Mouse (Mus musculus): Measurements from ENCODE around the gene Satb1.
A peak's percentile ranks its signal among the peaks of the same experiment; 100 is the strongest.

Satb1 gene

DNA sequence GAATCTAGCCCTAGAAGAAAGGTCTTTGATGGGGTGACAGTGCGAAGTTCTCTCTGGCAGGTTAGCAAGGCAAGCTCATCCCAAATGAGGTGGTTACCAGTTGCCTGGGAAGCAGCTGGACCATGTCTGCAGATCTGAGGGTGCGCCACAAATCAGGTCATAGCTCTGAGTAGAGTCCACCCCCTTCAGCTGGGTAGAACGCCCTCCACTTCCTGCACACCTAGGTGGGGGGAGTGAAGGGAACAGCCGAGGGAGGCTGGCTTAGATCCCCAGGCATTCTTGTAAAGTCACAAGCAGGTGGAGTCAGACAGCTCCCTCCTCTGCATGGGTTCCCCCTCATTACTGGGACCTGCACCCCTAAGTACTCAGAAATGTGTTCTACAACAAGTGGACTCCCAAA is 6.6 kb downstream of the Satb1 start:
- peak; percentile 68 for ATAC-seq (ENCODE audit: low TSS enrichment)

DNA sequence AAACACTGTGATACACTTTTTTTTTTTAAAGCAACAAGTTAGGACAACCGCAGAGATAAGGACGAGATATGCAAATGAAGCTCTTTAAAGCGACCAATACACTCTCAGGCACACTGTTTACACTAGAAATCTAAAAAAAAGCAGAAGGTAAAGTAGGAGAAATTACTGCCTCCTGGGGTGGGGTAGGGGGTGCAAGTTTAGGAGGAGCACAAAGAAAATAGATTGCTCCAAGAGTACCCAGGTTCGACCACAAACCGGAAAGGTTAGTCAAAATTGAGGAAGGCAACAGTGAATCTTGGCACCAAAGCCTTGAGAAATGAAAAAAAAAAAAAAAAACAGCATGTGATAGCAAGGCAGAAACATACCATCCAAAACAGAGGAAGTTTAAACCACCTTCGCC is 18.8 kb downstream of the Satb1 start:
- ATAC-seq (ENCODE audit: low TSS enrichment) = no peak

DNA sequence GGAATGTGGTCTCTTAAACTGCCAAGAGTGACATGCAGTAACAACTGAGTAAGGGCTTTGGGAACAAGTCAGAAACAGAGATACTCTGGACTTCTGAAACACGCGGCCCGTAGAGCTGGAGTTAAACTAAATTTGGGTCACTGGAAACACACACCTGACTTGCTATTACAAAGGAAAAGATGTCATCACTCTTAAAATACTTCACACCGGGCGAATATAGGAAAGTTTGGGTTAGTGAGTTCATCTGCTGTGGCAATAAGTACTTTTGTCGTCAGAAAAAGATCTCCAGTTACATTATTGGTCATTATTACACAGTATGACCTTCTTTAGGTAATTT is 19.3 kb downstream of the Satb1 start:
- no peak for ATAC-seq (ENCODE audit: low TSS enrichment)

DNA sequence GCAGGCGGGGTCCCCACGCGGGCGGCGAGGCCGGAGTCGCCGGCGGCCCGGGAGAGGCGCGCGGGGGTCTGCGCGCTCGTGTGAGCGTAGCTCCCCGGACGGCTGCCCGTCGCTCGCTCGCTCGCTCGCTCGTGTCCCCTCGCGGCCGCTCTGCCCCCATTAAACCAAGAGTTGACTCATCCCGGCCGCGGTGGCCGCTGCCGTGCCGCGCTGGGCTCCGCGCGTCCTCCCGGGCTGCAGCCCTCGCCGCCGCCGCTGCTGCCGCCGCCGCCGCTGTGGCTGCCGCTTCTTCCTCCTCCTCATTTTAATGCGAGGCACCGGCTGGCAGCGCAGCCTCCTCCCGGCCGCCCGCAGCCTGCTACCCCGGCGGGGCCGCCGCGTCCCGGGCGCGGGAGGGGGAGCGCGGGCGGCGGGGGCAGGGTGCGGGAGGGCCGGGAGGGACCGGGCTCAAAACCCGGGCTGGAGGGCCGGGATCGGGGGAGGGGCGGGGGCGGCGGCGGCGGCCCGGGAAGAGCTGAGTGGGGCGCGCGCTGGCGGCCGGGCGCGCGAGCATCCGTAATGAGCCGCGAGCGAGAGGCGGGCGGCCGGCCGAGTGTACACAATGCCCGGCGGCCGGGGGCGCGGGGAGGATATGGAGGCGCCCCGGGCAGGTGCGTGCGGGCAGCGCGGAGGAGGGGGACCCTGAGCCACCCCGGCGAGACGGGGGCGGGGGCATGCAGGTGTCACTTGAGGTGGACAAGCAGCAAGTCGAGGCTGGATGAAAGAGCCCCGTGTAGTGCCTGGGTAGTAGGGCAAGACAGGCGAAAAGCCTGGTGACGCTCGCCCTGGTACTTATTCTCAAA is 19.9 kb downstream of the Satb1 start:
- peak; percentile 41 for ATAC-seq (ENCODE audit: low TSS enrichment)

DNA sequence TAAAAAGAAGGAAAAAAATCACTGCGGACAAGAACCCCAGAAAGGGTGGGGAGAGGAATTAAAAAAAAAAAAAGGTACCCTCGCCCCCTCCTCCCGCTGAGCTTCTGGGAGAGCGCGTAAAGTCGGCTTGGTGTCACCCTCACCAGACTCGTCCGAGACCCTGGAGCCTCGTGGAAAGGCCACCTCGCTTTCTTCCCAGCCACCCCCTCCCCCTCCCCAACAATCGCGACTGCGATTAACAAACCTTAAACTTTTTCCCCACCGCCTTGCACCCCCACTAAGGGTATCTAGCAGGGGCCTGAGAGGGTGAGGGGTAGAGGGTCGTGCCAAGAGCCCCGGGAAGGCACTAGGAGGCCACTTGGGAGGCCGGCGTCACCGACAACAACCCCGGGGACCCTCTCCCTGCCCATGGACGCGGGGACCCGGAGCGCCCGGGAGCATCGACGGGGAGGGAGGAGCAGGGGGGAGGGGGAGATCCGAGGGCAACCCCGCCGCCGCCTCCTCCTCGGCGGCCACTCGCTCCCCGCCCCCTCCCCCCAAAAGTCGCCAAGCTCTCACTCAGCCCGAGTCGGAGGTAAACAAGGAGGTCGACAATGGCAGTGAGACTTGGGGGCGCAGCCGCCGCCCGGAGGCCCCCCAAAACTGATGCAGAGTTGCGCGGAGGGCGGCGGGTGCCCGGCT is 20.7 kb downstream of the Satb1 start:
- ATAC-seq (ENCODE audit: low TSS enrichment) = 0 out of 2 replicates have a peak, but pooled peaks have one; percentile 5

DNA sequence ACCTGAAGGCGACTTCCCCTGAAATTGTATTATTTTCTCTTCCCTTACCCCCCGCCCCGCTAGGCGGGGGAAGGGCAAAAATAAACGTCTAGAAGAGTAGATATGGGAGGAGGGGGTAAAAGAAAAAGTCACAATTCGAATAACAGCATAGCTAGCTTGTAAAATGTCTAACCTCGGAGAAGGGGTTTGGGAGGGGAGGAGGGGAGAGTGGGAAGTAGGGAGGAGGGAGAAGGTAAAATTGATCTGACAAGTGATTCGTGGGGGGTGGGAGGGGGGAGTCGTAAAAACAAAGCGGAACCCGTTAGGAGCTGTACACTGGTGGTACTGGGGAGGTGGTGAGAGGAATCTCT is 21.2 kb downstream of the Satb1 start:
- ATAC-seq (ENCODE audit: low TSS enrichment) = no peak

DNA sequence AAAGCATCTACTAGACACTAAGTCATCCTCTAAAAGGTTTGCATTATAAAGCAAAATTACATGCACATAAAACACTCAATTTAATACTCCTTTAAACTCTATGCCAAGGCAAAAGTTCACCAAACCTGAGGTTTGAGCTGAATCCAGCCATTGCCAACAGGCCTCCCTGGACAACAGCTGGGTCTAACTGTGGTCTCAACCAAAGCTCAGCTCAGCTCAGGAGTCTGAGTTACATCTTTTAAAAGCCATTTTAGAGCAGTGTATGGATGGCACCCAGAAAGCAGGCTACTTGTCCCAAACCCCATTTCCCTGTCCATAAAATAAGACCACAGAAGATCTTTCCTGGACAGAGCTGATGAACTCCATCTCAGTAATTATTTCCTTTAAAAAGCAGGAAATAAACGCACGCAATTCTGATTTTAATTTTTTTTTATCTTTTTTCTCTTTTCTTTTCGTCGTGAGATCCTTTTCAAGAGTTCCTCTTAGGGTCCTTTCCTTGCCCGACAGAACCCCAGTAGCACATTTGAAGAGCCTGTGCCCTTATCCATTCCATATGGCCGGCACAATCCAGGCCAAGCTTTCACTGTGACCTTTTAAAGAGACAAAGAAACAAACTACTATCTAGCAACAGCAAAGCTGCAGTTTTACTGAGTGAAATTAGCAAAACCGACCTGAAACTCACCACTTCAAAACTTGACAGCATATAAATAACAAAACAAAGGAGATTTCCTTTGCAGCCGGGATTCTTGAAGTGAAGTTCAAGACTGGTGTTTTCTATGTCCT is 21.8 kb downstream of the Satb1 start:
- ATAC-seq (ENCODE audit: low TSS enrichment) = no peak

DNA sequence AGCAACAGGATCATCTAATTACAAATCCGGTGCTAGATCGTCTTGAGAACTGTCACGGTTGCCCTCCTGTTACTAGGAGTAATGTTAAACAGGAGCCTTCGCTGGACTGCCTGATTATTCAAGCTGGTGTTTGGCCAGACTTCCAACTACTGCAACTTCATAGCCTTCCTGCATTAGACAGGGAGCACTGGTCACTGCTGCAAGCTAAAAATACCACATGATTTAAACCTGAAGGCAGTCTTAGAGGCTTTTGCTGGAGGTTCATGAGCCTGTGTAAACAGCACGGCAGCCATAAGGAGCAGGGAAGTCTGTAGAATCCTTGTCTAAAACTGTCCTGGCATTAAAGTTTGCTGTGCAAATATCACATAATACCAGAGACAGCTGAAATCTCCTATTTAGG is 25.7 kb downstream of the Satb1 start:
- 0 out of 2 replicates have a peak, but pooled peaks have one; percentile 1 for ATAC-seq (ENCODE audit: low TSS enrichment)

DNA sequence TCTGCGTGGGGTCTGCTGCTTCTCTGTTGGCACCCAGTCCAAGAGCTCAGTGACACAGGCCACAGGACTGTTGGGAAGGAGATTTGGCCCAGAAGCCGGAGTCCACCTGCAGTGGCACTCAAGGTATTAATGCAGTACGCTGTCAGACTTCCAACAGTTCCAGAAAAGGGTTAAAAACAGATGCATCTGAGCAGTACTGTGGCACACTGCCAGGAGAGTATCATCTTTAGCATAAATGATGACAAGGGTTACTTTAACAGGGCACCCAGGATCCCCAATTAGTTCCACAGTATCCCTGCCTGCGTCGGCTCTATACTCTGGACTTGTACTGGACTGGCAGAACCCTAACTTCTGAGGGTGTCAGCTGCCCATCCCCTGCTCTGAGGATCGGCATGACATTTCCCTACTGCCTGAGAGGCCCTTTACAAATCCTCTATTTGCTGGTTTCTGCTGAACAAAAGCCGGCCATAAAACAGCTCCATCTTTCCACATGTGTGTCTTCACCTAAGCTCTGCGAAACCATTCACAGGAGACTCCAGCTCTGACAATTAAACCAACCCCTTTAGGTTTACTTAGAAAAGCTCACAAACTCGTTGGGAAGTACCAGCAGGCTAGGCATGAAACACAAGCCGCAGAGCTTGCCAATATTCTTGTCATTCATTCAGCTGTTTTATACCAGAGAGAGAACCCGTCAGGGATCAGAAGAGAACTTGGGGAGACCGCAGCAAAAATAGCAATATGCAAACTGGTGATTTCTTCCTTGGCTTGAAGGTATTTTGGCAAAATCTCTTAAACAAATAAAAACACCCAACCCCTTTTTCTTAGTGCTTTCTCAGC is 26.7 kb downstream of the Satb1 start:
- ATAC-seq (ENCODE audit: low TSS enrichment) = peak; percentile 22

DNA sequence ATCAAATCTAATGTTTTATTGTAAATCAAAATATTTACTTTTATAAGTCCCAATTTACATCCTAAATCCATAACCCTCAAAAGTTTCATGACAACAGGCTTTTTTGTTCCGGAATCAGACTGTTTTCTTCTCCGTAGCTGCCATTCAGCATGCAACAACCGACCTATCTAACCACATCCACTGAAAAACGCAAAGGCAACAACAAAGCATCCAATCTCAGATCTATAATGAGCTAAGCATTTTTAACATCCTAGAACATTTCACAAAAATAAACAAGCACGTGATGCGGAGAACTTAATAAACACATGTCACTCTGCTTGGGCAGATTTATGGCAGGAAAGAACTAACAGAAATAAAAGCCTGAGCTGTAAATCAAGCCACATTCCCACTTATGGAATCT is 32.9 kb downstream of the Satb1 start:
- no peak for ATAC-seq (ENCODE audit: low TSS enrichment)

DNA sequence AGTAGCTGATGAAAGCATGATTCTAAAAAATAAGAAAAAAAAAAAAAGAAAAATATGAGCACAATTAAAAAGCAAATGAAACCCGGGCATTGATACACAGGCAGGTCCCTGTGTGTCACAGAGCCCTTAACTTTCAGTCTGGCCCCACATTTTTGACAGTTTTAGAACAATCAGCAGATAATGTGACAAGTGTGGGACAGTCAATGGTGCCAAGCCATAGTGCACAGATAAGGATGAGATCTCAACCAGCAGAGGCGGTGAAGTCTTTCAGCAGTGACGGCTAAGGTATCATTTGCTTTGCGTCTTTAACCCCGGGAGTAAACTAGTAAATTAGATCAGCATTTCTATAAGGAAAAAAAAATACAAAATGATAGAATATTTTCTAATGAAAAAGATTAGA is 36.6 kb downstream of the Satb1 start:
- no peak for ATAC-seq (ENCODE audit: low TSS enrichment)

DNA sequence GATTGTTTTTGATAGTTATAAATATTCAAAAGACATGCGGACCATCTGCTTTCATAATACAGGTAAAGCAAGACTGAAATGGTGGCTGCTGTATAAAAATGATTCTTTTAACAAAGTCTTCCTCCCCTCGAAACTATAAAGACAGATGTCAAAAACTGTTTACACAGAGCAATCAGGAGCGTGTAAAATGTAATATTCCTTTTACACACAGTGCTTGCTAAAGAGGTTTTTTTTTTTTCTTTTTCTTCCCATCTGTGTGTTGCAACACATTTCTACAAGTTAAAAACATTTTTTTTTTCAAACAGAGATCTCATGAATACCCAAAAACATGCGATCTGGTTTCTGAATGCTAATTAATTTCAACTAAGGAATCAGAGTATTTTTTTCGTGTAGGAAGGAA is 41.9 kb downstream of the Satb1 start:
- ATAC-seq (ENCODE audit: low TSS enrichment) = no peak

DNA sequence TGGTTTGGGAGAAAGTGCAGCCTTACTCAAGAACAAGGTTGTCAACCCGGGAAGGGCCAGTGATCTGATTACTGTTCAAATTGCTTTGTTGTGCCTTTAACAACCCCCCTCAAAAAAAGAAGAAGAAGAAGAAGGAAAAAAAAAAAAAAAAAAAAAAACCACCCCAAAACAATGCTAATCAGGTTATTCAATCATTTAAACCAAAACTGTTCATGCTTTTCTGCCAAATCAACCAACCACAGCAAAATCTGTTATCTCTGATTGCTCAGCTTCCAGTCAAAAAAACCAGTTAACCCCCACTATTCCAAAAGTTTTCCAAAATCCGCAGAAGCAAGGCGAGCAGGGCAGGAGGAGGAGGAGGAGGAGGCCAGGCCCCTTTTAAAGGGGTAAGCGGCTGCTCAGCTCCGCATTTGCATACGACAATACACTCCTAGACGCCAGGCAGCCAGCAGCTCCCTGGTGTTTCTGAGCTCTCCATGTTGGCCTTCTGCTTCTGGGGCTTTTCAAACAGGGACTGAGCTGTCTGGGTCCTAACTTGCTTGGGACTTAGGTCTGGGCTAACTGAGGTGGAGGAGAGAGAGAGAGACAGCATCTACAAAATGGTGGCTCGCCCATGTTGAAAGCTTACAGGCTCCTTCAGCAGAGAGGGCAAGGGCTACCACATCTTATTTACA is 42.6 kb downstream of the Satb1 start:
- ATAC-seq (ENCODE audit: low TSS enrichment) = no peak

DNA sequence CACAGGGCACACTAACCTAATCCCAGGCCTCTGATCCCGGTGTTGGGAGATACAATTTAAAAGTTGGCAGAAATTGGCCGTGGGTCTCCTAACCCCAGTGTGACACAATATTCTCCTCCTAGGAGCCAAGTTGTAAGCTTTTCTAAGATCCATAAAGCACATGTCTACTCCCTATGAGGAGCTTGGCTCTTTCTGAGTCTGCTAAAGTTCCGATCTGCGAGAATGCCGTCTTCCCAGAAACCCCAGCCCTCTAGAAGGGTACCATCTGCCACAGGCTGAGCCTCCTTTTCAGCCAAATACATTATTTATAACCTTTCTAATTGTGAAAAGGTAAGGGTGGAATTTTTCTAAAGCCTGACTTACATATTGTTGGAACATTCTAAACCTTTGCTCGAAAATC is 43.3 kb downstream of the Satb1 start:
- peak; percentile 59 for ATAC-seq (ENCODE audit: low TSS enrichment)

DNA sequence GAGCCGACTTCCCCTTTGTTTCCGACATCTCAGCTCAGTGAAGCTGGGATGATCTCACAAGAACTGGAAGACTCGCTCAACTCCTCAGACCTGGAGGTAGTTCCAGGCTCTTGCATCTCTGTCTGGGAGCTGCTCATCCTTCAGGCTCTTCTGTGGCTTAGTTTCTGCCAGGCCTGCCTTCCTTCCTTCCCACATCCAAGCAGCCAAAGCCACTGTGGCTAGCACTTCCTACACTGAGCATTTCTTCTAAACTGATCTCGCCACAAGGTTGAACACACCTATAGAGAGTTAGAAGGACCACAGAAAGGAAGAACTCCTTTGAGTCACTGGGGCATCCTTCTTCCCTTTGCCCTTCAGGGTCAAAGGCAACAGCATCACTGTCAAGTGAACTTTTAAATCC is 44.0 kb downstream of the Satb1 start:
- ATAC-seq (ENCODE audit: low TSS enrichment) = peak; percentile 45

DNA sequence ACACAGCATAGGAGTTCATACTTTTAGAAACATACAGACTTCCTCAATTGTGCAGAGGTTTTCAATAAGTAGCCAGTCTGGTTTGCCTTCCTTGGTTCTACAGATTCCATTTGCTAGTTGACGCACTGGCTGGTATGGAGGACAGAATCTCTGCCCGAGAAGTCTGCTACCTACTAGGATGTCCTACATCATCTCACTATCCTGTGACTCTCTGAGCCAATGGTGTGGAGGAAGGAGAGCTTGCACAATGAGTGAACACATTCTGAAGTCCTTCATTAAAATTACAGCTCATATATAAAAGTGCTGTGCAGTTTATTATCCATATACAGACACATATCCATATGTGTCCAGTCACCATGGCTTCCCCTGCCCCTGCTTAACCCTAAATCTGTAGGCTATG is 45.1 kb downstream of the Satb1 start:
- no peak for ATAC-seq (ENCODE audit: low TSS enrichment)

DNA sequence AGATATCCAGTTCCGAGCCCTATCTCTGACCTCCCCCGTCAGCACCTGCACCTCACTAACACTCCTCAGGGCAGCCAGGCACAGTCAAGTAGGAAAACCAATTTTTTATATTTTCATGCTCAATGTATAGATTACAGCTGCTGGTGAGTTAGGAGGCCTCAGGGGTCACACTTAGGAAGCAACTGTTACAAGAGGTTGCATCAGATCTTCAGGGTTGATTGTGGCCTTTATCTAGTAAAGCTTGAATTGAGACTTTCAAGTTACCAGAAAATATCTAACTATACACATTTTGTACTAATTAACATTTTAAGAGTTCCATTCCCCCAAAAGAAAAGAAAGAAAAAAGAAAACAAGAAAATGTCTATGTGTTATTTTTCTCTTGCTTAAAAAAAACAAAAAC is 47.0 kb downstream of the Satb1 start:
- no peak for ATAC-seq (ENCODE audit: low TSS enrichment)

DNA sequence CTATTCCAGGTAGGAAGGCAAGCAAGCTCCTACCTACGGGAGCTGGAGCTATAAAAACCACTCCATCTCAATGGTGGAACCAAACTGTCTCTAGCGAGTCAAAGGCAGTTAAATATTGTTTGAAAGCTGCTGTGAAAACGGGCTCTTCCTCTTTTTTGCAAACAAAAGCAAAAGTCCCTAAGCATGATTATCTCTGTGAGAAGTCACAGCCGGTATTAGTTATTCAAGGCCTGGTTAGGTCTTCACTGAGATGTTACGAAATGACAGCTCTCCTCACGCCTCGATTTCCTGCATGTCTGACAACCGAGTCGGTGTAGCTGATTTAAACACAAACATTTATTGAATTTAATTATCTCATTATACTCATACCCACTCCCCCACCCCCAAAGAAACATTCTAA is 48.2 kb downstream of the Satb1 start:
- no peak for ATAC-seq (ENCODE audit: low TSS enrichment)

DNA sequence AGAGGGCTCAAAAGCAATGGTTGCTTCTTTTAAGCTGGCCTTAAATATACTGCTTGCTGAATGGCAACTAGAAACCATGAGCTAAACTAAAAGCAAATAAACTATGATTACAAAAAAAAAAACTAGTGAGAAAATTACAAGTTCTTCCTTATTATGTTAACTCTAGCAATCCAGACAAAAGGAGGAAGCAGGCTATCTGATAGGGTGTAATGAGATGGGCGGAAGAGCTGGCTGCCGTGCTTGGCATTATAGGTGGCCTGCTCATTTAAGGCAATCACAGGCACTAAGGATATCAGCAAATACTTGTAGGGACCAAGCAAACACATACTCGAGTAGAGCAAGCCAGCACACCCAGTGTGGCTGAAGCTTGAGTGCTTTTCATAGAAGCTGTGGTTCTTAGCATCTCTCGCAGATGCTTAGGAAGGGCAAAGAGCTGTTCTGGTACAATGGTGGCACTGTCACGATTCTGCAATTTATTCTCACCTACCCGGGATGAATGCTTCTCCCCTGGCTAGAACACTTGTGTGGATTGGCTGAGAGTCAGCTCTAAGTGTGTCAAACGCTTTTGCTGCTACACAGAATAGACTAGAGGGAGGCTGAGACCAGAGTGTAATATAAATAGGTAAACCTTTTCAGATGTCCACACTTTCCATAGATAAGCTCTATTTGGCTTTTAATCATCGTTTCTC is 49.4 kb downstream of the Satb1 start:
- peak; percentile 78 for ATAC-seq (ENCODE audit: low TSS enrichment)

DNA sequence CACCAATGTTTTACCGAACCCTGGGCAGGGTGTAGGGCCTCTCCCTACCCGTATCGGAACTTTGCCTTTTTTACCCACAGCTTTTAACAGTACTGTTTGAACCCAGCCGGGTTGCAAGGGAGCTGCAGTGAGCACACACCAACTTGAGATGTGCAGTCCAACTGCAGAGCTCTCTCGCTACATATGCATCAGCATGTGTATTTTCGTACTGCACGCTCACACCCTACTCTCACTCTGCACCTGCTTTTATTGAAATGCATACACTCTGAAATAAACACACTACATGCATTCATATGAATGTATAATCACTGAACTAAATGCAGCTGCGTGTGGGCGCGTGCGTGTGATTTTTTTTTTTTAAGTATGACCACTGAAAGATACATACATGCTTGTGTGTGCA is 53.1 kb downstream of the Satb1 start:
- ATAC-seq (ENCODE audit: low TSS enrichment) = peak; percentile 60

DNA sequence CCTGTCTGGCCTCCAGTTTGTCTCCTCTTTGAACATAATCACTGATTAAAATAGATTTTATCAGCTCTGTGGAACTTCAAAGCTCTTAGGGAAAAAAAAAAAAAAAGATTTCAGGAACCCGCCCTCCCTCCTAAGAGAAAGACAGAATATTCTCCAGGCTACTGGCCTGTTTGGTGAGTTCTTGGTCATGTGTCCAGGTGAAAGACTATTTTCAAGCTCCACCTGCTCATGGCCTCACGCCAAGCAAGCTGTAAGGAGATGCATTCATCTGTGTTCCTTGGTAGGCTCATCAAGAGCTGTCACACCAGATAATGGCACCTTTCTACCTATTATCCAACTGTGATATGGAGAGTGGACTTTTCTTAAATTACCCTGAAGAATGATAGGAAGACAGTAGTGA is 54.1 kb downstream of the Satb1 start:
- ATAC-seq (ENCODE audit: low TSS enrichment) = no peak

Data from frontal cortex, adult (tissue).